In genomic region chr10:116581369-116581718, GRCm38 (mm10) we compare ENCODE assay signal across 8 mouse cellular contexts. TPM values are rescaled to one million over a fixed set of nuclear protein-coding genes. Genes with fewer than 3 reads are reported as not detected.
DNase-seq lines count a peak whose midpoint lies in the region; ATAC-seq lines count a peak whose summit lies in the region.

Gene Cnot2, minus strand, starts transcription at chr10:116581511.

- under 1% methylated on average over 47 of the region's 47 CpGs for WGBS in forebrain, embryonic 11.5 days
- 0% methylated on average over 47 of the region's 47 CpGs for WGBS in heart, embryonic 16.5 days
- under 1% methylated on average over 47 of the region's 47 CpGs for WGBS in liver, embryonic 15.5 days (ENCODE audit: insufficient replicate concordance)
- under 1% methylated on average over 47 of the region's 47 CpGs for WGBS in neural tube, embryonic 12.5 days

- no peaks in the 10 kb centered on the region for H3K36me3 ChIP-seq in forebrain, embryonic 11.5 days (ENCODE audit: control insufficient read depth, insufficient read depth, low read length)
- H3K36me3 ChIP-seq in heart, embryonic 16.5 days (ENCODE audit: control insufficient read depth, insufficient read depth), result peaks cover 14% of the 10 kb centered on the region
- H3K36me3 ChIP-seq in liver, embryonic 15.5 days (replicated peaks), result peaks cover 4% of the 10 kb centered on the region
- H3K36me3 ChIP-seq in neural tube, embryonic 12.5 days, result 0 out of 2 replicates have a peak, but pooled peaks cover 9% of the 10 kb centered on the region

- DNase-seq in CD8-positive naive resting alpha-beta T cell, adult 2 months (ENCODE audit: low read depth in 2 of 2, low spot score in 2 of 2), result peak; percentile 84 to 90
- peak; percentile 75 for DNase-seq in c-Kit-positive CD71-negative TER-119-negative erythroid progenitor cells, embryonic 14.5 days (ENCODE audit: low read depth)
- peak; percentile 97 for DNase-seq in forebrain, embryonic 11.5 days (ENCODE audit: low spot score)
- DNase-seq in kidney, postnatal 36 days, result peak; percentile 95 to 98
- DNase-seq in telencephalon, adult 2 months (ENCODE audit: low read depth, low spot score), result peak; percentile 87

- H3K27ac ChIP-seq in forebrain, embryonic 11.5 days (ENCODE audit: low read depth, low read length), result peak within 1 kb of the TSS; percentile 98
- H3K27ac ChIP-seq in heart, embryonic 16.5 days (ENCODE audit: low read length), result peak within 1 kb of the TSS; percentile 96
- H3K27ac ChIP-seq in liver, embryonic 15.5 days (replicated peaks), result peak within 1 kb of the TSS; percentile 98
- H3K27ac ChIP-seq in neural tube, embryonic 12.5 days, result peak within 1 kb of the TSS; percentile 99

- peak within 1 kb of the TSS; percentile 88 for H3K4me3 ChIP-seq in forebrain, embryonic 11.5 days (ENCODE audit: low read depth, low read length)
- peak within 1 kb of the TSS; percentile 88 for H3K4me3 ChIP-seq in heart, embryonic 16.5 days (ENCODE audit: low read length)
- H3K4me3 ChIP-seq in liver, embryonic 15.5 days (replicated peaks), result peak within 1 kb of the TSS; percentile 91
- H3K4me3 ChIP-seq in neural tube, embryonic 12.5 days, result peak within 1 kb of the TSS; percentile 98

- peak within 1 kb of the TSS; percentile 61 for H3K4me2 ChIP-seq in forebrain, embryonic 11.5 days (ENCODE audit: low read depth, low read length, severe bottlenecking)
- peak within 1 kb of the TSS; percentile 81 for H3K4me2 ChIP-seq in heart, embryonic 16.5 days (ENCODE audit: low read depth, low read length)
- H3K4me2 ChIP-seq in liver, embryonic 15.5 days, result peak within 1 kb of the TSS; percentile 77
- peak within 1 kb of the TSS; percentile 77 for H3K4me2 ChIP-seq in neural tube, embryonic 12.5 days (replicated peaks)

- peak; percentile 89 for ATAC-seq in forebrain, embryonic 11.5 days (replicated peaks; ENCODE audit: low FRiP score)
- peak; percentile 86 for ATAC-seq in heart, embryonic 16.5 days (replicated peaks; ENCODE audit: extremely low read depth, insufficient read depth, low FRiP score)
- peak; percentile 89 for ATAC-seq in liver, embryonic 15.5 days (ENCODE audit: insufficient read depth)
- ATAC-seq in neural tube, embryonic 12.5 days (ENCODE audit: low FRiP score, low read depth), result peak; percentile 91

- H3K9ac ChIP-seq in forebrain, embryonic 11.5 days (ENCODE audit: low read length), result peak within 1 kb of the TSS; percentile 95
- H3K9ac ChIP-seq in heart, embryonic 16.5 days (ENCODE audit: low read length), result peak within 1 kb of the TSS; percentile 94
- H3K9ac ChIP-seq in liver, embryonic 15.5 days, result peak within 1 kb of the TSS; percentile 96
- H3K9ac ChIP-seq in neural tube, embryonic 12.5 days, result peak within 1 kb of the TSS; percentile 98

- H3K9me3 ChIP-seq in forebrain, embryonic 11.5 days (ENCODE audit: control insufficient read depth, low read length), result no peaks in the 10 kb centered on the region
- H3K9me3 ChIP-seq in heart, embryonic 16.5 days (replicated peaks; ENCODE audit: control insufficient read depth, low read length), result no peaks in the 10 kb centered on the region
- no peaks in the 10 kb centered on the region for H3K9me3 ChIP-seq in liver, embryonic 15.5 days (replicated peaks)
- H3K9me3 ChIP-seq in neural tube, embryonic 12.5 days, result no peaks in the 10 kb centered on the region

- H3K4me1 ChIP-seq in forebrain, embryonic 11.5 days (replicated peaks; ENCODE audit: control insufficient read depth, insufficient read depth, low read length), result 0 out of 2 replicates have a peak, but pooled peaks cover 2% of the 10 kb centered on the region
- H3K4me1 ChIP-seq in heart, embryonic 16.5 days (ENCODE audit: control insufficient read depth, insufficient read depth, low read length), result peaks cover 6% of the 10 kb centered on the region; the same call in 1 of the 2 replicates
- peaks cover 22% of the 10 kb centered on the region for H3K4me1 ChIP-seq in liver, embryonic 15.5 days (replicated peaks)
- peaks cover 15% of the 10 kb centered on the region for H3K4me1 ChIP-seq in neural tube, embryonic 12.5 days

- H3K27me3 ChIP-seq in forebrain, embryonic 11.5 days (ENCODE audit: control insufficient read depth, insufficient read depth, low read length), result no peaks in the 10 kb centered on the region
- H3K27me3 ChIP-seq in heart, embryonic 16.5 days (ENCODE audit: control insufficient read depth, insufficient read depth, low read length), result no peaks in the 10 kb centered on the region
- H3K27me3 ChIP-seq in liver, embryonic 15.5 days, result no peaks in the 10 kb centered on the region
- H3K27me3 ChIP-seq in neural tube, embryonic 12.5 days (replicated peaks), result no peaks in the 10 kb centered on the region

RNA-seq across cellular contexts. Expression of gene Cnot2, which starts in this region (rescaled TPM):
- polyA plus RNA-seq in forebrain, embryonic 11.5 days (2014; fragmentation: Nextera tagmentation; extraction: Ambion mirVana), result 128 and 141 TPM in 2 replicates
- 66.8 and 73.6 TPM in 2 replicates for polyA plus RNA-seq in heart, embryonic 16.5 days (2015; fragmentation: Nextera tagmentation; extraction: Ambion mirVana)
- 34.6 and 36.8 TPM in 2 replicates for polyA plus RNA-seq in liver, embryonic 15.5 days (2015; fragmentation: Nextera tagmentation; extraction: Ambion mirVana)
- 113 and 119 TPM in 2 replicates for polyA plus RNA-seq in neural tube, embryonic 12.5 days (2016; fragmentation: Nextera tagmentation; extraction: Ambion mirVana)

Comparison
In these comparisons a context has a peak if more than half of its experiments do, and no peak if none do; other contexts are left out.
1. Peak in every context shown above with its lines: DNase-seq, ATAC-seq, H3K4me3 ChIP-seq and H3K27ac ChIP-seq.